Mouse (Mus musculus): Measurements from ENCODE around the gene Dpyd. TPM values are rescaled to one million over a fixed set of nuclear protein-coding genes. Genes with fewer than 3 reads are reported as not detected.

The Dpyd gene
- total and polyA plus RNA-seq, 2 experiments from 2014 or later: 5.8 to 7.5 TPM

DNA sequence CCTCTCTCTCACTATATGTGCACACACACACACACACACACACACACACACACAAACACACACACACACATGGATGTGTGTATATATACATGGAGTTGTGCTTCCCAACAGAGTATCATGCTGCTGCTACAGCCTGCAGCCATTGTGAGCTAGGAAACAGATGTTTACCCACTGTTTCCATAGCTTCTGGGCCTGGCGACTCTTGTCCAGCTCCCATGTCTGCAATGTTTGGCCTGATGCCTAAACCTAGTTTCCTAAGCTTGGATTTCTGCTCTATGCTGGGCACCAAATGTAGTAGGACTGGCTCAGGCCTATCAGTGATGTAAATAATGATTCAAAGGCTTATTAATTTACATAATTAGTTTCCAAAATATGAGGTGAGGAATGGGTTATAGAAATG, 524.7 kb downstream of the Dpyd start:
- no peak for DNase-seq

GRCm38 (mm10) chr3:119095223-119095886, 533.4 kb downstream of the Dpyd start:
- H3K36me3 ChIP-seq (ENCODE audit: insufficient read depth): no peaks in the 10 kb centered on the region
- 22% methylated on average over 5 of the region's 5 CpGs for WGBS
- H3K9me3 ChIP-seq (ENCODE audit: low read length): no peaks in the 10 kb centered on the region
- H3K4me1 ChIP-seq (ENCODE audit: insufficient read depth): no peaks in the 10 kb centered on the region
- no peak overlapping the region for H3K4me3 ChIP-seq (ENCODE audit: low read depth, low read length)
- H3K27ac ChIP-seq (ENCODE audit: low read depth, low read length): no peak overlapping the region
- no peak for TF ChIP-seq CTCF (IDR thresholded peaks at IDR 0.05; ENCODE audit: low read depth)
- no peak overlapping the region for H3K4me2 ChIP-seq (ENCODE audit: low read depth)
- DNase-seq (no peak), ATAC-seq (no peak)
- no peak overlapping the region for H3K9ac ChIP-seq
- no peaks in the 10 kb centered on the region for H3K27me3 ChIP-seq (ENCODE audit: insufficient read depth, low read length)

More for the DNA sequence above, 524.7 kb downstream of the Dpyd start:
- WGBS: 38% methylated on average over 1 of the region's 1 CpGs
- peaks cover 2% of the 10 kb centered on the region; the same call in 1 of the 2 replicates for H3K9me3 ChIP-seq (ENCODE audit: low read length)
- no peak overlapping the region for H3K4me2 ChIP-seq (ENCODE audit: low read depth)
- no peak overlapping the region for H3K27ac ChIP-seq (ENCODE audit: low read depth, low read length)
- no peaks in the 10 kb centered on the region for H3K27me3 ChIP-seq (ENCODE audit: insufficient read depth, low read length)
- H3K4me3 ChIP-seq (ENCODE audit: low read depth, low read length): no peak overlapping the region
- H3K9ac ChIP-seq: no peak overlapping the region
- H3K36me3 ChIP-seq (ENCODE audit: insufficient read depth): no peaks in the 10 kb centered on the region
- H3K4me1 ChIP-seq (ENCODE audit: insufficient read depth): no peaks in the 10 kb centered on the region
- no peak for TF ChIP-seq CTCF (IDR thresholded peaks at IDR 0.05; ENCODE audit: low read depth)
- ATAC-seq: no peak

GRCm38 (mm10) chr3:119126003-119126402, 564.1 kb downstream of the Dpyd start:
- no peaks in the 10 kb centered on the region for H3K4me1 ChIP-seq (ENCODE audit: insufficient read depth)
- no peak overlapping the region for H3K9ac ChIP-seq
- no peak overlapping the region for H3K27ac ChIP-seq (ENCODE audit: low read depth, low read length)
- no peaks in the 10 kb centered on the region for H3K9me3 ChIP-seq (ENCODE audit: low read length)
- no peak for ATAC-seq
- no peak overlapping the region for H3K4me2 ChIP-seq (ENCODE audit: low read depth)
- WGBS: 64% methylated on average over 2 of the region's 2 CpGs
- no peak for TF ChIP-seq CTCF (IDR thresholded peaks at IDR 0.05; ENCODE audit: low read depth)
- no peaks in the 10 kb centered on the region for H3K36me3 ChIP-seq (ENCODE audit: insufficient read depth)
- no peaks in the 10 kb centered on the region for H3K27me3 ChIP-seq (ENCODE audit: insufficient read depth, low read length)
- no peak overlapping the region for H3K4me3 ChIP-seq (ENCODE audit: low read depth, low read length)
- no peak for DNase-seq

DNA sequence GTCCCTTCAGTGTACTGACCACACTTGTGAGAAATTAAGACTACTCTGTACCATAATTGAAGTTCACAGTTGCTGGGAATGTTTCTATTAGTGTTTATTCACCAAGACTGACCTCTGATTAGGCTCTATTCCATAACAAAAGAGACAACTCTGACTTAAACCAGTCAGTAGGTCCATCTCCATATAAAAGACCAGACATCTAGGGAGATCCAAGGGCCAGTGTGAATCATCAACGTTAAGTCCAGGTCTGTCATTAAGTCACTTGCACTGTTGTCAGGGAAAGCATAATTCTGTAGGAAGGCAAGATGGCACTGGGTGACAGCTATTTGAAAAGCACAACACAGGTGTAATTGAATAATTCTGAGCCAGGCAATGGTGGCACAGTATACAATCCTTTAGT, 566.1 kb downstream of the Dpyd start:
- H3K4me3 ChIP-seq (ENCODE audit: low read depth, low read length): no peak overlapping the region
- WGBS: 66% methylated on average over 1 of the region's 1 CpGs
- no peaks in the 10 kb centered on the region for H3K4me1 ChIP-seq (ENCODE audit: insufficient read depth)
- no peaks in the 10 kb centered on the region for H3K36me3 ChIP-seq (ENCODE audit: insufficient read depth)
- DNase-seq: no peak
- H3K27ac ChIP-seq (ENCODE audit: low read depth, low read length): no peak overlapping the region
- no peak for TF ChIP-seq CTCF (IDR thresholded peaks at IDR 0.05; ENCODE audit: low read depth)
- no peak overlapping the region for H3K9ac ChIP-seq
- H3K27me3 ChIP-seq (ENCODE audit: insufficient read depth, low read length): no peaks in the 10 kb centered on the region
- no peak overlapping the region for H3K4me2 ChIP-seq (ENCODE audit: low read depth)
- no peaks in the 10 kb centered on the region for H3K9me3 ChIP-seq (ENCODE audit: low read length)
- ATAC-seq: no peak

- DNase-seq: no peak
- no peak overlapping the region for H3K27ac ChIP-seq (ENCODE audit: low read depth, low read length)
- TF ChIP-seq CTCF (IDR thresholded peaks at IDR 0.05; ENCODE audit: low read depth): no peak
- H3K9ac ChIP-seq: no peak overlapping the region
- WGBS: 56% methylated on average over 5 of the region's 5 CpGs
- H3K4me1 ChIP-seq (ENCODE audit: insufficient read depth): no peaks in the 10 kb centered on the region
- H3K4me3 ChIP-seq (ENCODE audit: low read depth, low read length): no peak overlapping the region
- H3K27me3 ChIP-seq (ENCODE audit: insufficient read depth, low read length): no peaks in the 10 kb centered on the region
- no peaks in the 10 kb centered on the region for H3K36me3 ChIP-seq (ENCODE audit: insufficient read depth)
- H3K4me2 ChIP-seq (ENCODE audit: low read depth): no peak overlapping the region
- no peak for ATAC-seq
- H3K9me3 ChIP-seq (ENCODE audit: low read length): no peaks in the 10 kb centered on the region
Measured at GRCm38 (mm10) chr3:119143034-119143433, 581.1 kb downstream of the Dpyd start.

GRCm38 (mm10) chr3:119144788-119145187, 582.9 kb downstream of the Dpyd start:
- Histone ChIP-seq H3K4me3 (ENCODE audit: low read depth, low read length) (no peak overlapping the region), H3K36me3 (ENCODE audit: insufficient read depth) (no peaks in the 10 kb centered on the region), H3K4me1 (ENCODE audit: insufficient read depth) (no peaks in the 10 kb centered on the region), H3K9ac (no peak overlapping the region), H3K4me2 (ENCODE audit: low read depth) (no peak overlapping the region), H3K9me3 (ENCODE audit: low read length) (no peaks in the 10 kb centered on the region), H3K27ac (ENCODE audit: low read depth, low read length) (no peak overlapping the region), H3K27me3 (ENCODE audit: insufficient read depth, low read length) (no peaks in the 10 kb centered on the region)
- no peak for DNase-seq
- TF ChIP-seq CTCF (IDR thresholded peaks at IDR 0.05; ENCODE audit: low read depth): no peak
- WGBS: 76% methylated on average over 1 of the region's 1 CpGs
- ATAC-seq: no peak

GRCm38 (mm10) chr3:119154604-119155444, 592.9 kb downstream of the Dpyd start:
- ATAC-seq: peak; percentile 87
- 4% methylated on average over 17 of the region's 17 CpGs for WGBS
- 0 out of 2 replicates have a peak overlapping the region, but pooled peaks have one; percentile 41 for H3K27ac ChIP-seq (ENCODE audit: low read depth, low read length)

More at GRCm38 (mm10) chr3:119154604-119155444, 592.9 kb downstream of the Dpyd start:
- H3K9me3 ChIP-seq (ENCODE audit: low read length): no peaks in the 10 kb centered on the region
- H3K4me3 ChIP-seq (ENCODE audit: low read depth, low read length): peak overlapping the region; percentile 25
- H3K4me1 ChIP-seq (ENCODE audit: insufficient read depth): peaks cover 7% of the 10 kb centered on the region; the same call in 1 of the 2 replicates
- no peak for TF ChIP-seq CTCF (IDR thresholded peaks at IDR 0.05; ENCODE audit: low read depth)
- no peaks in the 10 kb centered on the region for H3K36me3 ChIP-seq (ENCODE audit: insufficient read depth)
- no peaks in the 10 kb centered on the region for H3K27me3 ChIP-seq (ENCODE audit: insufficient read depth, low read length)
- 0 out of 2 replicates have a peak overlapping the region, but pooled peaks have one; percentile 36 for H3K9ac ChIP-seq
- peak overlapping the region; percentile 46 for H3K4me2 ChIP-seq (ENCODE audit: low read depth)
- DNase-seq: peak; percentile 66

Data from forebrain, postnatal 0 days (tissue).